Mouse (Mus musculus) v-Abl transformed pro-B cells (cell line): Measurements from ENCODE around the gene Ttyh1.

ENCODE experiments used
- in situ Hi-C, 2 experiments: fragments of 400-800 bp; cut with MboI; formaldehyde crosslinking; loops; one replicate each; pipeline ENCODE4 v1.15.1; 2025; ENCODE audit not compliant: unreplicated experiment in 2 of 2

The Ttyh1 gene

DNA sequence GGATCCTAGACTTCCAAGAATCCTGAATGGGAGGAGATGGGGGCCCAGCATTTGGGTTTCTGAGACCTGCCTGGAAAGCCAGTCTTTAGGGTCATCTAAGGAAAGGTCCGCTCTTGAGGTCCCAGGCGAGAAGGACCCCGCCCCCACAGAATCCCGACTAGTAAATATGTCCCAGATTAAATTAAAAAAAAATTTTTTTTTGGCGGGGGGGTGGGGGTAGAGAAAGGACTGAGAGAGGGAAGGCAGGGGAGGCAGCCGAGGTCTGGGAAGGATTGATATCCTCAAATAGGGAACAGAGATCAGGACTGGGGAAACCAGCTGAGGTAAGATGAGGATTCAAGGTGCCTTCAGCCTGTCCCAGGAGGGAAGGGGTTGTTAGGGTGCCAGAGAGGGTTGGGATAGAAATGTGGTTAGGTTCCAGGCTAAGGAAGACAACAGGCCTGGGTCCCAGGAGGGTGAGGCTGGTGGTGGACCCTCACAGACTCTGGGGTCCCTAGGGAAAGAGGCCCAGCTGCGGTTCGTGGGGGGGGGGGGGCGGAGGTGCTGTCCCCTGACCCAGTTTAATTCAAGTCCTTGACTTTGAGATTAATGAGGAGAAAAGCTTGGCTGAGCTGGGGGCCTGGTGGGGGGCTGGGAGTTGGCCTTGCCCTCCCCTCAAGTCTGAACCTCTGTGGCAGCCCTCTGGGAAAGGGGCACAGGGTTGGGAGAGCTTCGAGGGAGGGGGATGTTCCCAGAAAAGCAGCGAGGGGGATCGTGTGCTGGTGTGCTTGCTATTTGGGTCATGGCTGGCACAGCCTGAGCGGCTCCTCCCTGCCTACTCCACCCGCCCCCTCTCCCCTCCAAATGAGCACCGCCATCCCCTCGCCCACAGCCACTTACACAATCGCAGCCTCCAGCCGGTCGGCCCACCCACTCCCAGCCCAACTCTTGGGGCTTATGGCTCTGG, 1.0 kb downstream of the Ttyh1 start:
- in situ Hi-C loops, result loop anchor here in 1 of 2 experiments (10.0 kb wide), 1 partner anchor 175 kb away; no protein-coding TSS in a partner anchor

DNA sequence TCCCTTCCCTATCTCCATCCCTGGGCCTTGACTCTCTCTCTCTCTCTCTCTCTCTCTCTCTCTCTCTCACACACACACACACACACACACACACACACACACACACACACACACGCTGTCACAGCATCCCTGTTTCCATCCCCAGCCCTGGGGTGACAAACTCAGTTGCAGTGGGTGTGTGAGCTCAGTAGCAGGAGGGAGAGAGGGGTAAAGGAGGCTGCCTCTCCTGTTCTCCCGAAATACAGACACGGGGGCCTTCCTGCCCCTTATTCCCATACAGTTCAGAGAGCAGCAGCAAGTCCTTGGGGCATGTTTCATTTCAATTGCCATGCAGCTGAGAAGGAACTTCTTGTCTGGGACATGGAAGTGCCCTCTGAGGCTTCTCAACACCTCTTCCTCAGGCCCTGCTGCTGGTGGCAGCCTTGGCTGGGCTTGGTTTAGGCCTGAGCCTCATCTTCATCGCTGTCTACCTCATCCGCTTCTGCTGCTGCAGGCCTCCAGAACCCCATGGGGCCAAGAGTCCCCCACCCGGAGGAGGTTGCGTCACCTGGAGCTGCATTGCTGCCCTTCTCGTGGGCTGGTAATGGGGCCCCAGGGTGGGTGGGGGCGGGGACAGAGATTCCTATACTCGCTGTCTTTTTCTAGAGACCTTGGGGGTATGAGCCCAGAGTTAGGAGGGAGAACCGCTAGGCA, 3.0 kb downstream of the Ttyh1 start:
- in situ Hi-C loops, result loop anchor here in 1 of 2 experiments (10.0 kb wide), 1 partner anchor 173 kb away; no protein-coding TSS in a partner anchor

DNA sequence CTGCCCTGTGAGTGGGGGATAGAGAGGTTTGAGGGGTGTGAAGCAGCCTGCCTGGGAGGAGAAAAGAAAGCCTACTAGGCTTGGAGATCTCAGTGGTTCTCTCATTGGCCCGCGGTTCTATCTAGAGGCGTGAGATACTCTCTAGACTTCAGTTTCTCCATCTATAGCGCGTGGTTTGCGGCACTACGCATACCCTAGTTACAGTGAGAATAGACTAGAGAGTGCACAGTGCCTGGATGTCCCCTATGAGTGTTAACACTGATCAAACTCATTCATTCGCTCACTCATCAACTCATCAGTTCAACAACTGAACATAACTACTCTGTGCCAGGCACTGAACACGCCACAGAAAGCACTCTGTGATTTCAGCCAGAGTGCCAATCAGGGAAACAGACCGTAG, 3.6 kb downstream of the Ttyh1 start:
- in situ Hi-C loops, result loop anchor here in 1 of 2 experiments (10.0 kb wide), 1 partner anchor 172 kb away; no protein-coding TSS in a partner anchor

DNA sequence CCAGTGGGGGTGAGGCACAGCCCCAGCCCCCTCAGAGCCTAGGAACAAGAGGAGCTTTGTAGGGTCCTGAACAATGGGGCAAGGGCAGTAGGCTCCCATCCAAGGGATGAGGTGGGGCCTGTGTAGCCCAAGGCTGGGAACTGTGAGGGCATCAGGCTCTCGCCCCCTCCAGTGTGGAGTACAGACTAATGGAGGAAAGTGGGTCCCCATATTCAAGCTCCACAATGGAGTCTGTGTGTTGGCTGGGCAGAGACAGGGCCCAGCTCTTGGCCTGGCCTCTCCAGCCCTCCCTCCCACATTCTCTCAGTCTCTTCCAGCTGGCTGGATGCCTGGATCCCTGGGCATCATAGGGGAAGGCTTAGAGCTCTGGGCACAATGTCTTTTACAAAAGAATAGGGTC, 4.5 kb downstream of the Ttyh1 start:
- in situ Hi-C loops, result loop anchor here in 1 of 2 experiments (10.0 kb wide), 1 partner anchor 171 kb away; no protein-coding TSS in a partner anchor

DNA sequence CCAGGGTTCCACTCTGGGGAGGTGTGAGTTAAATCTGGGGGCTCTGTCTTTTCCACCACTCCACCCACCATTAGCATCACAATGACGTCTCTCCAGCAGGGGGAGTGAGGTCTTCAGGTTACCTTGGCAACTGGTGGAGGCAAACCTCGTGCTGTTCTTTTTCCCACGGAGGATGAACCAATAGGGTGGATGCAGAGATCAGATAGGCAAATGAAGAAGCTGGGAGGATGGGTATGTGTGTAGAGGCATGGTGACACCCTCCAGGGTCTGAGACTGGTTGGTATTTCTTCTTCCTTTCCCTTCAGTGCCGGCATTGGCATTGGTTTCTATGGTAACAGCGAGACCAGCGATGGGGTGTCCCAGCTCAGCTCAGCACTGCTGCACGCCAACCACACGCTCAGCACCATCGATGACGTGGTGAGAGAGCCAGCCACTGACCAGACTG, 5.1 kb downstream of the Ttyh1 start:
- in situ Hi-C loops, result loop anchor here in 1 of 2 experiments (10.0 kb wide), 1 partner anchor 170 kb away; no protein-coding TSS in a partner anchor

DNA sequence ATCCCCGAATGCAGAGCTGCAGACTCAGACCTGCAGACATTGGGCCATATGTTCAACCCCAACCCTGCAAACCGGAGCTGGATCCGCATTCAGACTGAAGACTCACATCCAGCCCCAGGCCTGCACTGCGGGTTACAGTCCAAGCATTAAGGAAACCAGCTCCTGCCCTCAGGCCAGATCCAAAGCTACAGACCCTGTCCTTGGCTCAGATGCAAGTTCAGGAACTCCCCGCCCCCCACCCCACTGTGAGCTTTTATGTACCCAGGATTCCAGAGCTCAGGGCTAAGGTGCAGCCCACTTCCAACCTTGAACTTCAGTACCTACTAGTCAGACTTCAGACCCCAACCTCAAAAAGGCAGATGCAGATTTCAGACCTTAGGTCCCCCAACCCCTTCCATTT, 5.6 kb downstream of the Ttyh1 start:
- in situ Hi-C loops, result loop anchor here (5.0 to 25.0 kb wide), 8 partner anchors 98 to 812 kb away; partner anchors contain the start of genes Ssc5d (in 2 of the 2), Ube2s (in 2 of the 2) and Tmem86b (in 1 of the 2)

DNA sequence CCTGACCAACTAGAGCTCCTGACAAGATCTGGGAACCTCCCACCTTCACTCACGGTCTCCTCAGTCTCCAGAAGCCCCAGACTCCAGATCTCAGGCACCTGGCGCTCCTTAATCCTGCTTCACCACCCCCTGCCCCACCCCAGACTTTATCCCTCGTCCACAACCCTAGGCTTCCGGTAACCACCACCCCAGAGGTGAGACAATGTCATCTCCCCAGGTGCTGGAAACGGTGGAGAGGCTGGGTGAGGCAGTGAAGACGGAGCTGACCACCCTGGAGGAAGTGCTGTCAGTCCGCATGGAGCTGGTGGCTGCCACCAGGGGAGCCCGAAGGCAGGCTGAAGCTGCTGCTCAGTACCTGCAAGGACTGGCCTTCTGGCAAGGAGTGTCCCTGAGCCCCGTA, 6.1 kb downstream of the Ttyh1 start:
- in situ Hi-C loops, result loop anchor here (5.0 to 25.0 kb wide), 8 partner anchors 98 to 812 kb away; partner anchors contain the start of genes Ssc5d (in 2 of the 2), Ube2s (in 2 of the 2) and Tmem86b (in 1 of the 2)

DNA sequence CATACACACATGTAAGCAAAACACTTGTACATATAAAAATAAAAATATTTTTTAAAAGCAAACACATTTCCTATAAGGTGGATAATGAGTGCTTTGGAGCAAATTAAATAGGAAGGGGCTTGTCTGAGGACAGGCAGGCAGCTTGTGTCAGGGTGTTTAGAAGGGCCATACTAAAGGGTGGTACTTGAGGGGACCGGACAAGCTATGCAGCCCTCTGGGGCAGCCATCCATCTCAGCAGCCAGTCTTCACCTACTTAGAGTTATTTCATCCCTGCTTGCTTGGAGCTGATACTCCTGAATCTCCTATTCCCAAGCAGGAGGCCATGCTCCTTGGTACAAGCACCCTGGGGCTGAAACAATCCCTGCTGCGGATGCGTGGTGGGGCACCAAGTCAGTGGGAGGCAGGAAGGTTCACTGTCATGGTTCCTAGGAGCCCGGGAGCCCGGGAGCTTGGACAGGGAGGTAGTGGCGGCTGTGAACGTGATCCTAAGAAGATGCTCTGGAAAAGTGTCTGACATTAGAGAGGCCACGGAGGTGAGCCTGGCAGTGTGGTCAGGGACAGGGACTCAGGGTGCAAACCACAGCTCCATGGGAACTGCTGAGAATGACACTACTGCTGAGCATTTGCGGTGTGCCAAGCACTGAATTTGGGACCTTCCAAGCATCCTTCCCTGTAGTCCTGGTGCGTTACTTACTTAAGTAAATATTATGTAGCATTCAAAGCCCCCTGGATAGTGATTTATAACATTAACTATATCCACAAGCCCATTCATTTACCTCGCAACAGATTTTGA, 8.0 kb downstream of the Ttyh1 start:
- in situ Hi-C loops, result loop anchor here (5.0 to 25.0 kb wide), 8 partner anchors 100 to 810 kb away; partner anchors contain the start of genes Ssc5d (in 2 of the 2), Ube2s (in 2 of the 2) and Tmem86b (in 1 of the 2)

DNA sequence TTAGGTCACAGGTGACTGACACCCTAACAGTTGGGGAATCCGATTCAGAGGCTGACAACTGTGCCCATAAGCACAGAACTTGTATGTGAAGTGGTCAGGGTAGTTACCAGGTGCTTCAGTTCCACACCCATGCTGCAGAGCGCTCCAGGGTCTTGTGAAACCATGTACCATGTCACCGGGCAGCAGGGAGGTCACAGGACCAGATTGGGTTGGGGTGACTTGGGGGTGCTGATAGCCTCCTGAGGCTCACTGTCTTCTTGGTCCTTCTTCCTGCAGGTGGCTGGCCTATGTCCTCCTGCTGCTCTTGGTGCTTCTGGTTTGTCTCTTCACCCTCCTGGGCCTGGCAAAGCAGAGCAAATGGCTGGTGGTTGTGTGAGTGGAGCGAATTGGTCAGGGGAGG, 8.7 kb downstream of the Ttyh1 start:
- in situ Hi-C loops, result loop anchor here (5.0 to 25.0 kb wide), 8 partner anchors 101 to 809 kb away; partner anchors contain the start of genes Ssc5d (in 2 of the 2), Ube2s (in 2 of the 2) and Tmem86b (in 1 of the 2)

DNA sequence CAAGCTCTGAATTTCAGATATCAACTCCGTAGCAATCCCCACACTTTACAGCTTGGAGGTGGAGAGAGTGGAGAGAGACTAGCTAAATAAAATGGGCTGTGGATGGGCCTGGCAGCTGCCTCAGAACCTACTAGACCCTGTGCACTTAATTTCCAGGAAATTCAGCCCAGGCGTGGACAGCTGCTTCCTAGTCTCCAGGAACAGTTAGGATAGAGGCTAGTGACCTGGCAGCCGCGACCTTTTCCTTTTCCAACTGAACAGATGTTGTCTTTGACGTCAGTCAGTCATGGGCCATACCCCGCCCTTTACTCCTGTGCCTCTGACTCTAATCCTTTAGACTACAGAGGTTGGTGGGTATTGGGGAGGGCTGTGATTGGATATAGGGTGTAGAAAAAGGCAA, 9.7 kb downstream of the Ttyh1 start:
- in situ Hi-C loops, result loop anchor here (5.0 to 25.0 kb wide), 8 partner anchors 102 to 808 kb away; partner anchors contain the start of genes Ssc5d (in 2 of the 2), Ube2s (in 2 of the 2) and Tmem86b (in 1 of the 2)

DNA sequence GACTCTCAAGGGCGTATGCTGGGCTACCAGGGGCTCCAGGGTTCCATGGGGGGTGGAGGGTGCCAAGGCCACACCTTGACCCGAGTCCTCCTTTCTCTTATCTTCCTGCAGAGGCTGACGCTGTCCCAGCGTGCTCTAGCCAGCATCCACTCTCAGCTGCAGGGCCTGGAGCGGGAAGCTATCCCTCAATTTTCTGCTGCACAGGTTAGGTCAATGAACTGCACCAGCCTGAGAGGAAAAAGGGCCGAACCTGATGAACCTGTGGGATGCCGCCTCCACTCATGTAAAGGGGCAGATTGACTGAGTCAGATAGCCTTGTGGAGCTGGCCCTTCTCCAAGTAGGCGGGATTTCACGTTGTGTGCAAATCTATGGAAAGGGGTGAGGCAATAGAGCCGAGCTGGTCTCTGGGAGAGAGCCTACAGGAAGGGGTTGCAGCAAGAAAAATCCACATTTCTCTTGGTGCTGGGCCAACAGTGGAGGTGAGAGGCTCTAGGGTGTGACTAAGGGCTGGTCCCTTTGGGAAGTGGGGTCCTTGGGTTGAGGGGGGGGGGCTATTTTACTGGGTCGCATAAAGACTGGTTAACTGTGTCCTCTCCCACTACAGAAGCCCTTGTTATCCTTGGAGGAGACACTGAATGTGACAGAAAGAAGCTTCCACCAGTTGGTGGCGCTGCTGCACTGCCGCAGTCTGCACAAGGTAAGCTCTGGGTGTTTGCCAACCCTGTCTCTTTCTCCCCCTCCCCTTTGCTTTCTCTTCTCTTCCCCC, 11.7 kb downstream of the Ttyh1 start:
- in situ Hi-C loops, result loop anchor here (10.0 to 25.0 kb wide), 4 partner anchors 436 to 806 kb away; partner anchors contain the start of genes Ssc5d (in 2 of the 2), Ube2s (in 2 of the 2), Mboat7 (in 1 of the 2) and Tmem86b (in 1 of the 2)

DNA sequence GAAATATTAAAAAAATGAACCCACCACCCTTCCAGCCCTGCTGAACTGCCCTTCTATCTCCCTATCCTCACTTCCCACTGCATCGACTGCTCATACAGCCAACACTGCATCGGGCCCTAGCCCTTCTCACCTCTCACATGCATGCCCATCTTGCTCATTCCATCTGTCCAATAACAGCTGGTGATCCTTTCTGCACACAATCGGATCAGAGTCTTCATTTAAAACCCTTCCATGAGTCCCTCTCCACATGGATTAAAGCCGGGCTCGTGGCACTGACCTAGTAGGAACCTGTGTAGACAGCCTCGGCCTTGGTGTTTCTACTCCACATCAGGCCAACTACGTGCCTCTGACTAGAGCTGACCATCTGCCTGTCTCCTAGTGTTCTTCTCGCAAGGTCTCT, 12.8 kb downstream of the Ttyh1 start:
- in situ Hi-C loops, result loop anchor here (10.0 to 25.0 kb wide), 4 partner anchors 437 to 805 kb away; partner anchors contain the start of genes Ssc5d (in 2 of the 2), Ube2s (in 2 of the 2), Mboat7 (in 1 of the 2) and Tmem86b (in 1 of the 2)

DNA sequence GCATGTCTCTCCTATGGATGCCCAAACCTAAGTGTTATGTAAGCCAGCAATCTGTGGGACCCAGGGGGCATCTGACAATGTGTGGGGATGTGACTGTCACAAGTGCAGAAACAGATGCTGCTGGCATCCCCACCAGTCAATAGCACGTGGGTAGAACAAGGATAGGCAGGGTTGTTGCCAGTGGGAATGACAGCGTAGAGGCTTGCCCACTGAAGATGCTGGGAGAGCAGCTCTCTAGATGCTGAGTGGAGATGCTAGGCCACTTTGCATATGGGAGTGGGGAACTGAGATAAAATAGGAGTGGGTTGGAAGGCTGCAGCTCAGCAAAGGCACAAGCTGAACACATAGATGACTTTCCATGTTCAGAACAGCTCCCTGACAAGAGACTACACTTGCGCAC, 13.4 kb downstream of the Ttyh1 start:
- in situ Hi-C loops, result loop anchor here (10.0 to 25.0 kb wide), 4 partner anchors 438 to 805 kb away; partner anchors contain the start of genes Ssc5d (in 2 of the 2), Ube2s (in 2 of the 2), Mboat7 (in 1 of the 2) and Tmem86b (in 1 of the 2)

DNA sequence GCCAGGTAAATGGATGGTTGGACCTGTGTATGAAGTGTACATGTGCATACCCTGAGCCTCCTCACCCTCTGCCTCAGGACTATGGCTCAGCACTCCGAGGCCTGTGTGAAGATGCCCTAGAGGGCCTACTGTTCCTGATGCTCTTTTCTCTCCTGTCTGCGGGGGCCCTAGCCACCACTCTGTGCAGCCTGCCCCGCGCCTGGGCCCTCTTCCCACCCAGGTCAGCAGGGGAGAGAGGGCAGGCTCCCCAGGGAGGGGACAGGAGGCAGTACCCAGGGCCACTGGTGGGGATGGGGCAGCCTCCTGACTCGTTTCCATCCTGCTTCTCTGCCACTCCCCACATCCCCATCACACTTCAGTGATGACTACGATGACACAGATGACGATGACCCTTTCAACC, 13.8 kb downstream of the Ttyh1 start:
- in situ Hi-C loops, result loop anchor here (10.0 to 25.0 kb wide), 4 partner anchors 438 to 804 kb away; partner anchors contain the start of genes Ssc5d (in 2 of the 2), Ube2s (in 2 of the 2), Mboat7 (in 1 of the 2) and Tmem86b (in 1 of the 2)

DNA sequence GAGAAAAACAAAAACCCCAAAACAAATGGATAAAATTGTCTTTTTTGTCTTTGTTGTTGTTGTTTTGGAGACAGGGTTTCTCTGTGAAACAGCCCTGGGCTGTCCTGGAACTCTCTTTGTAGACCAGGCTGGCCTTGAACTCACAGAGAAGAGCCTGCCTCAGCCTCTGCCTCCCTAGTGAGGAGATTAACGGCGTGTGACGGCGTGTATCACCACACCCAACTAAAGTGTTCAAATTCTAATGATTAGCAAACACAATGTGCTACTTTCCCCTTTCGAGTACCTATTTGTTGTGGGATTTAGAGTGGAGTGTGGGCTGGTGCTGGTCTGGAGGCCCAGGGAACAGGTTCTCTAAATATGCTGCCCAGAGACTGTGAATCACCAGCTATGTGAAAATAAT, 15.7 kb downstream of the Ttyh1 start:
- in situ Hi-C loops, result loop anchor here (5.0 to 25.0 kb wide), 5 partner anchors 440 to 802 kb away; partner anchors contain the start of genes Ndufa3 (in 2 of the 2), Oscar (in 2 of the 2), Ssc5d (in 2 of the 2) and Ube2s (in 2 of the 2)

DNA sequence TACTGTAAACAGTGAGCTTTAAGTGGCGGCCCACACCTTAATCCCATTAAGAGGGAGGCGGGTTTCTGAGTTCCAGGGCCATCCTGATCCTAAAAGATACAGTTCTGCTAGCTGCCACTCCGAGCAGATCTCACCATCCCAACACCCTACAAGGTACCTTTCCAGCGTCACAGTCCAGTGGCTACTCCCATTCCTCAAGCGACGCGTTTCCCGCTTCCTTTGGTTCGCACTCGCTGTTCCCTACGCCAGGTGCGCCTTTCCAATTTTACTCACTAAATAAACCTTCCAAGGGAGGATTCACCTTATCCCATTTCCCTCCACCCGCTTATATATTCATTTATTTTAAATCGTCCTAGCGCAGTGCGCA, 17.2 kb downstream of the Ttyh1 start:
- in situ Hi-C loops, result loop anchor here (5.0 to 25.0 kb wide), 5 partner anchors 442 to 801 kb away; partner anchors contain the start of genes Ndufa3 (in 2 of the 2), Oscar (in 2 of the 2), Ssc5d (in 2 of the 2) and Ube2s (in 2 of the 2)

DNA sequence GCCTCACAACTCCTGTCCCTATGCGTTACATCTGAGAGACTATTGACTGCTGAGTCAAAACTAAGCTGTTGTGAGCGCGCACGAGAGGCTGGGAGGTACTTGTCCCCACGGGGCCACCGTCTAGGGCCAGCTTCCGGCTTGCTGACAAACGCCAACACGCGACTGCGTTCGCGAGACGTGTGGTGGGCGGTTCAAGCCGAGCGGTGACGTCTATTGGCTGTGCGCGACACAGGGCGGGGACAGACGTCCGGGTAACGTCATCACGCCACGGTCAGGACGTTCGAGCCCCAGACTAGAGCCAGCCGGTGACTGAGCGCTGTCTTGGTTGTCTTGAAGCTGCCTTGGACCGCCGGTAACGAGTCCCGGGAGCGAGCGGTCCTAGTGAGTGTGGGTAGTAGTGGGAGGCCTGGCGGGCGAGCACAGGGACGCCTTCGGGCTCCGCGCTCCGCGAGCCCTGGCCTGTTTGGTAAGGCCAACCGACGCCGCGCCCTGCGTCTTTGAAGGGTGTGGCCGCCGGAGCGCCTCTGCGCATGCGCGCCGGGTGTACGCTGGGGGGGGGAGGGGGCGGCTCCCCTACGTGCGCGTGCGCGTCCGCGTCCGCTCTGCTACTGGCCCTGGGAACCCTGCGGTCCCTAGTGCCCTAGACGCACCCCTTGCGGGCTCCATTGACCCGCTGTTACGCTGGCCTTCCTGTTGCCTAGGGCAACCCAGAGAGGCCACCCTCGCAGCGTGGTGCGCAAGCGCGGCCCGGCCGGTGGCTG, 17.7 kb downstream of the Ttyh1 start, which contains the start of gene Leng8:
TSS of gene Leng8 (plus strand) at position 269 of the 761 bp plus-strand sequence.
- in situ Hi-C loops, result loop anchor here (5.0 to 25.0 kb wide), 5 partner anchors 442 to 800 kb away; partner anchors contain the start of genes Ndufa3 (in 2 of the 2), Oscar (in 2 of the 2), Ssc5d (in 2 of the 2) and Ube2s (in 2 of the 2)
